Mouse (Mus musculus) midbrain, embryonic 11.5 days (tissue): ENCODE data around the gene Gpt2. TPM values are rescaled to one million over a fixed set of nuclear protein-coding genes. Genes with fewer than 3 reads are reported as not detected.

Experiments used
- ATAC-seq: fragments of 200-750 bp; cut with Nextera tagmentation; 2 replicates; pipeline ENCODE4 v1.8.0; 2017; ENCODE audit warnings: moderate TSS enrichment, moderate library complexity; ENCODE audit not compliant: low FRiP score
- DNase-seq: peaks from one replicate; pipeline ENCODE4 v3.0.0; 2015; ENCODE audit warnings: low spot score; ENCODE audit errors: missing footprints
- H3K27ac ChIP-seq: fragments of 300-500 bp; sonication (generic); 2 replicates; pipeline ENCODE4 v1.5.1; 2014; ENCODE audit warnings: low read depth, low read length
- H3K27me3 ChIP-seq: fragments of 300-500 bp; sonication (generic); 2 replicates; pipeline ENCODE4 v1.6.1; 2014; ENCODE audit warnings: mild to moderate bottlenecking, low read length, moderate library complexity, mixed read lengths; ENCODE audit not compliant: control insufficient read depth, insufficient read depth
- H3K36me3 ChIP-seq: fragments of 300-500 bp; sonication (generic); 2 replicates; pipeline ENCODE4 v1.6.1; 2014; ENCODE audit warnings: mild to moderate bottlenecking, low read length, moderate library complexity, mixed read lengths; ENCODE audit not compliant: control insufficient read depth, insufficient read depth
- H3K4me1 ChIP-seq: fragments of 300-500 bp; sonication (generic); 2 replicates; pipeline ENCODE4 v1.6.1; 2014; ENCODE audit warnings: low read length; ENCODE audit not compliant: control insufficient read depth, insufficient read depth
- H3K4me2 ChIP-seq: fragments of 300-500 bp; sonication (generic); 2 replicates; pipeline ENCODE4 v1.6.1; 2014; ENCODE audit warnings: mild to moderate bottlenecking, moderate library complexity
- H3K4me3 ChIP-seq: fragments of 300-500 bp; sonication (generic); 2 replicates; pipeline ENCODE4 v1.5.1; 2014; ENCODE audit warnings: low read depth, low read length
- H3K9ac ChIP-seq: fragments of 300-500 bp; sonication (generic); 2 replicates; pipeline ENCODE4 v1.6.1; 2014; ENCODE audit warnings: low read length
- H3K9me3 ChIP-seq: fragments of 300-500 bp; sonication (generic); 2 replicates; pipeline ENCODE4 v1.6.1; 2016; ENCODE audit warnings: low read length; ENCODE audit not compliant: control insufficient read depth
- WGBS: fragments of 180-500 bp; shearing (Covaris S2); extraction: QIAGEN DNeasy Blood & Tissue Kit; methylation state at CpG from one replicate; pipeline ENCODE4 v1.1.7; 2014; 5-methylcytosine and 5-hydroxymethylcytosine counted together
- polyA plus RNA-seq: library from polyadenylated mRNA; unstranded; fragments of >200 nt; fragmentation: Nextera tagmentation; extraction: Ambion mirVana; gene quantifications from 2 replicates; pipeline ENCODE4 v1.2.1, GENCODE M21; 2014

Gpt2 gene
- polyA plus RNA-seq, 1 experiment from 2014 or later, result 36.5 TPM

DNA sequence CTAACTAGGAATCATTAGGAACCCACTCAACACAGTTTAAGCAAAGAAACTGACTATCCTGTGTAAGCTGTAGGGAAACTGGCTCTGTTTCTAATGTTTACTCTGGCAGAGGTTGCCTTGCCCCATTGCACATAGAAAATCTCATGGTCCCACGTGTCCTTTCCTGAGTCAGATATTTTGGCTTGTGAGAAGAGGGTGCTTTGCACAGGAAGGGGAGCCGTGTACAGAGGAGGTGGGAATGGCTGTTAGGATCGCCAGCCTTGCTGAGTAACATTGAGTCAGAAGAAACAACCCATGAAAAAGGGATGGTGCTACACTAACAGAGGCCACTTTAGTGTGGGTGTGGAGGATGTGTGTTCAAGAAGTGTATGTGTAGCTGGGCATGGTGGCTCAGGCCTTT is 36.6 kb downstream of the Gpt2 start:
- ATAC-seq (no peak), DNase-seq (no peak)
- Histone ChIP-seq H3K4me2 (no peak overlapping the region), H3K9me3 (no peaks in the 10 kb centered on the region), H3K9ac (no peak overlapping the region), H3K36me3 (no peaks in the 10 kb centered on the region), H3K4me3 (no peak overlapping the region), H3K4me1 (no peaks in the 10 kb centered on the region), H3K27me3 (no peaks in the 10 kb centered on the region), H3K27ac (no peak overlapping the region)
- 79% methylated on average over 3 of the region's 3 CpGs for WGBS

GRCm38 (mm10) chr8:85530717-85531116 is 38.3 kb downstream of the Gpt2 start:
- Histone ChIP-seq H3K9ac (no peak overlapping the region), H3K36me3 (no peaks in the 10 kb centered on the region), H3K27ac (no peak overlapping the region), H3K9me3 (no peaks in the 10 kb centered on the region), H3K27me3 (no peaks in the 10 kb centered on the region), H3K4me1 (no peaks in the 10 kb centered on the region), H3K4me2 (no peak overlapping the region), H3K4me3 (no peak overlapping the region)
- DNase-seq (no peak), ATAC-seq (no peak)
- WGBS, result 97% methylated on average over 1 of the region's 1 CpGs

- ATAC-seq, result no peak
- Histone ChIP-seq H3K27me3 (no peaks in the 10 kb centered on the region), H3K27ac (no peak overlapping the region), H3K4me1 (no peaks in the 10 kb centered on the region), H3K36me3 (peaks cover 4% of the 10 kb centered on the region; the same call in 1 of the 2 replicates), H3K9me3 (no peaks in the 10 kb centered on the region), H3K4me2 (no peak overlapping the region), H3K9ac (no peak overlapping the region), H3K4me3 (no peak overlapping the region)
- DNase-seq, result no peak
- 84% methylated on average over 3 of the region's 3 CpGs for WGBS
These were observed 39.1 kb downstream of the Gpt2 start for GRCm38 (mm10) chr8:85531471-85531870.

DNA sequence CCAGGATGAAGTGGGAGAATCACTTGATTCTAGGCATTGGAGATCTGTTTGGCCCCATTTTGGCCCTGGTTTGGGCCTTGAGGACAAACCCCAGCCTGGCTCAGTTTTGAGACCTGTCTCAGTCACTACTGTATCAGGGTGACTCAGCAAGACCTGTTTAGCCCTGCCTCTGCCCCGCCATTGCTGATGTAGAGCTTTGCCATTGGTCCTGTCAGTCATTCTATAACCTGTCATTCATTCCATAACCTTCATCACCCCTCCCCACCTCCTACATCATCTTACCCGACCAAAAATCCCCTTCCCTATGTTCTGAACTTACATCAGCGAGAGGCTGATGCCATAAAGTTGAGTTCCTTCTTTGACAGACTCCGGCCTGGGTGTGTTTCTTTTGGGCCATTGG is 40.5 kb downstream of the Gpt2 start:
- Histone ChIP-seq H3K9ac (no peak overlapping the region), H3K4me1 (no peaks in the 10 kb centered on the region), H3K27ac (no peak overlapping the region), H3K4me3 (no peak overlapping the region), H3K9me3 (no peaks in the 10 kb centered on the region), H3K4me2 (no peak overlapping the region), H3K27me3 (no peaks in the 10 kb centered on the region), H3K36me3 (peaks cover 6% of the 10 kb centered on the region; the same call in 1 of the 2 replicates)
- ATAC-seq (no peak), DNase-seq (no peak)
- WGBS, result 90% methylated on average over 4 of the region's 4 CpGs

DNA sequence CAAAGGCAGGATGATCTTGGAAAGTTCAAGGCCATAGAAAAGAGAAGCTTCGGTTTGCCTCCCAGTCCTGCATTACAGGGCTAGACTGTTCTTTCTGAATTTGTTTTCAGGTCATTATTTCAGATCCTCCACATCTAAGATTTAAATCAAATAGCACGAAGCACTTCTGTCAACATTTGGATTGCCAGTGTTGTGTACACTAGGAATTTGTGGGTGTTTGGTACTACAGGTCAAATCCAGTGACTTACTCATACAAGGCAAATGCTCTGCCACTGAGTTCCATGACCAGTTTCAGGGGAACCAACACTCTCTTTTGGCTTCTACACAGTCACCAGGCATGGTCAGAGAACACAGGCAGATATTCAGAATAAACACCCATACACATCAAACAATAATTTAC is 41.1 kb downstream of the Gpt2 start:
- Histone ChIP-seq H3K9ac (no peak overlapping the region), H3K27ac (no peak overlapping the region), H3K36me3 (peaks cover 6% of the 10 kb centered on the region; the same call in 1 of the 2 replicates), H3K27me3 (no peaks in the 10 kb centered on the region), H3K4me3 (no peak overlapping the region), H3K4me1 (no peaks in the 10 kb centered on the region), H3K9me3 (no peaks in the 10 kb centered on the region), H3K4me2 (no peak overlapping the region)
- no peak for ATAC-seq
- DNase-seq, result no peak
- WGBS, result 93% methylated on average over 2 of the region's 2 CpGs

DNA sequence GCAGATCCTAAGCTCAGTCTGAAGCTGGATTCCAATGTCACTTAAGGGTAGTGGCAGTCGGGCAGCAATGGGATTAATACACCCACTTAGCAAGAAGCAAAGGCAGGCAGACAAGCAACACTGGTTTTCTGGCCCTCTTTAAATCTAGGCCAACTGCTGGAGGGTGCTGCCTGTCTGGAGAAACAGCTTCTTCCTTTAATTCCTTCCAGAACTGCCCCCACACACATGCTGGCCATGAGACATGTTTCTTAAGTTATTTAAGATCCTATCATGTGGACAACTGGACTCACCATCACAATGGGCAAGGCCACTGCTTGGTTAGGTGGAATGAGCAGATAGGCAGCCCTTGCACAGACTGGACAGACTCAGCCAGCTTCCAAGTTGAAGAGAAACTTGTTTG is 41.8 kb downstream of the Gpt2 start:
- H3K4me2 ChIP-seq, result no peak overlapping the region
- H3K4me1 ChIP-seq, result no peaks in the 10 kb centered on the region
- 87% methylated on average over 1 of the region's 1 CpGs for WGBS
- DNase-seq (no peak), ATAC-seq (no peak)
- H3K27ac ChIP-seq, result no peak overlapping the region
- H3K9me3 ChIP-seq, result no peaks in the 10 kb centered on the region
- no peak overlapping the region for H3K4me3 ChIP-seq
- no peak overlapping the region for H3K9ac ChIP-seq
- no peaks in the 10 kb centered on the region for H3K27me3 ChIP-seq
- peaks cover 9% of the 10 kb centered on the region; the same call in 1 of the 2 replicates for H3K36me3 ChIP-seq

DNA sequence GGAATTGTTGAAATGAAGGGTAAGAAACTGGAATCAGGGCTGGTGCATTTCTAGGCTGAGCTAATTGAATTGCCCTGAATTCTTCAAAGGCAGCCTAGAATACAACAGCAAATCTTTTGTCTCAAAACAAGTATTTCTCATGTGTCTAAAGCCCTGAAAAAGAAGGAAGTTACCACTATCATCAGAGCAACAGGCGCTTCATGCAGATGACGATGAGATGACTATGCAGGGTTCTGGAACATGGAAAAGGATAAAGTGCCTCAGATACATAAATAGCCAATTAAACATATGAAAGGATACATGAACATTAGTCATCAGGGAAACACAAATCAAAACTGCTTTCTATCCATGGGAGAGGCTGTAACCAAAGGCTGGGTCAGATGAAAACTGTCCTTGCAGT is 44.0 kb downstream of the Gpt2 start:
- Histone ChIP-seq H3K27ac (no peak overlapping the region), H3K4me2 (no peak overlapping the region), H3K4me3 (no peak overlapping the region), H3K27me3 (no peaks in the 10 kb centered on the region), H3K9me3 (no peaks in the 10 kb centered on the region), H3K9ac (no peak overlapping the region), H3K36me3 (peaks cover 12% of the 10 kb centered on the region; the same call in 1 of the 2 replicates), H3K4me1 (no peaks in the 10 kb centered on the region)
- 97% methylated on average over 2 of the region's 2 CpGs for WGBS
- DNase-seq, result no peak
- no peak for ATAC-seq

DNA sequence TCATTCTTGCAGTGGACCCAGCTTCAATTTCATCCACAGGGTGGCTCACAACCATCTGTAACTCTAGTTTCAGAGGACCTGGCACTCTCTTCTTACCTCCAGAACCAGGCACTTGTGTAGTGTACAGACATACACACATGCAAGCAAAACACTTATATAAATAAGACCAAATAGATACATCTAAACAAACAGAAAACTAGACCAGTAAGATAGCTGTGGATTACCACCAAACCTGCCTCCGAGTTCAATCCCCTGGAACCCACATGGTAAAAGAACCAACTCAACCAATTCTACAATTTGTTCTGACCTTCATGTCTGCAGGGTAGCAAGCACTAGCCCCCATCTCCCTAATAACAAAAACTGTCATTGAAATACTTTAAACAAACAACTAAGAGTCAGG is 59.6 kb downstream of the Gpt2 start:
- Histone ChIP-seq H3K27ac (no peak overlapping the region), H3K4me3 (no peak overlapping the region), H3K4me1 (no peaks in the 10 kb centered on the region), H3K9me3 (no peaks in the 10 kb centered on the region), H3K27me3 (no peaks in the 10 kb centered on the region), H3K4me2 (no peak overlapping the region), H3K36me3 (peaks cover 10% of the 10 kb centered on the region), H3K9ac (no peak overlapping the region)
- DNase-seq (peak; percentile 79), ATAC-seq (no peak)
- 92% methylated on average over 1 of the region's 1 CpGs for WGBS

- H3K9ac ChIP-seq, result peak overlapping the region; percentile 93
- ATAC-seq, result peak; percentile 91
- under 1% methylated on average over 65 of the region's 66 CpGs for WGBS
- H3K36me3 ChIP-seq, result no peaks in the 10 kb centered on the region
- H3K4me2 ChIP-seq, result peak overlapping the region; percentile 91
- H3K27ac ChIP-seq, result peak overlapping the region; percentile 84
- peak; percentile 90 for DNase-seq
- no peaks in the 10 kb centered on the region for H3K4me1 ChIP-seq
- no peaks in the 10 kb centered on the region for H3K27me3 ChIP-seq
- H3K4me3 ChIP-seq, result peak overlapping the region; percentile 96
- H3K9me3 ChIP-seq, result no peaks in the 10 kb centered on the region
These were observed 62.2 kb downstream of the Gpt2 start for GRCm38 (mm10) chr8:85554391-85555180.
